Mouse (Mus musculus) central nervous system, embryonic 18 days (tissue): ENCODE measurements around the gene Pabpc4. TPM values are rescaled to one million over a fixed set of nuclear protein-coding genes. Genes with fewer than 3 reads are reported as not detected.

Source experiments
- polyA plus RNA-seq: library from polyadenylated mRNA; depleted of rRNA; stranded (reverse); fragments of >200 nt; gene quantifications from 2 replicates; pipeline ENCODE4 v1.2.3, GENCODE M21; 2012; rRNA removed

Pabpc4 gene
- polyA plus RNA-seq, result 61.8 and 64.0 TPM in 2 replicates

DNA sequence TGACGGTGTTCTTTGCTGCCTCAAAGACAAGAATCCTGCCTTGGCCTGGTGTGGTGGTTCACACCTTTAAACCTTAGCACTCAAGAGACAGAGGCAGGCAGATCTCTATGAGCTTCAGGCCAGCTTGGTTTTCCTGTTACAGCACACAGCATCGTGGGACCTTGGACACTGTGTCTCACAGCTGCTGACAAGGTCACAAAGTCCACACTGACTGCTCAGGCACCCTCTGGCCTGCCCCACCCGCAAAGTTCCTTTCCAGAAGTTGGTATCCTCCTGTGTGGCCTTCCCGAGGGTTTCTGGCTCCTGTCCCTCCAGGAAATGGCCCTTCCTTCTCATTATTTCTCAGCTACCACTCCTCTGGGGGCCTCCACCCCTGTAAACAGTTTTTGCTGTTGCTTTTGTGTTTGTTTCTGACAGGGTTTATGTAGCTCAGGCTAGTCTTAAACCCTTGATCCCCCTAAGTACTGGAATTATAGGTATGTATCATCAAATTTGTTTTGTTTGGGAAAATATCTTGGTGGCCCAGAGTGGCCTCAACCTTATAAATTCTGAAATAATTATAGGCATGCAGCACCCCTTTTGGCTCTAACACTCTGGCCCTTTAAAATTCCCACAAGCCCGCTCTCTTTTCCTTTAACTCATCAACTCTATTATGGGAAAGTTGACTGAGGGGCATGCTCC is at the start of gene Pabpc4:
TSS of gene Pabpc4 (plus strand) at position 631 of the 681 bp plus-strand sequence.

DNA sequence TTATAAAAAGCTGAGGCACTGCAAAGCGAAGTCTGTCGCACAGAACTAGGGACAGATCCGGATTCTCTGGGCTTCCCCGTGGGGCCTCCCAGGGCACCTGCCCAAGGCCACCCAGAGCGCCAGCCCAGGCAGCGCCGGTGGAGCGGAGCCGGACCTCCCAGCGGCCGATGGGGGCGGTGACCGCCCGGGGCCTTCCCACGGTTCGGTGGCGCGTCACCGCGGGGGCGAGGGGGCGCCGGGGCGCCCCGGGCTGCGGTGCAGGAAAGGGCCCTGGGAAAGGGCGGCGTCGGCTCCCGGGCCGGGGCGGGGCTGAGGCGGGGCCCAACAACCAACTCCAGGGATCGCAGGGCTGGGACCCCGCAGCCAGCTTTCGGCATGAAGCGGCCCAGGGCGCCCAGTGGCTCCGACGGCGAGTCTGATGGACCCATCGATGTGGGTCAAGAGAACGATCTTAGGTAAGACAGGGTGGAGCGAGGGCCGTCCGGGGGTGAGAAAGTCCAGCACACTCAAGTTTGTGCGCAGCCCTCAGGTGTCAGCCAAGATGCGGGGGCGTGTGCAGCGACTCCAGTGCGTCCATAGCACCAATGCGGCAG is 28.6 kb upstream of the Pabpc4 start, which contains the start of gene Heyl:
TSS of gene Heyl (plus strand) at position 65 of the 593 bp plus-strand sequence.

DNA sequence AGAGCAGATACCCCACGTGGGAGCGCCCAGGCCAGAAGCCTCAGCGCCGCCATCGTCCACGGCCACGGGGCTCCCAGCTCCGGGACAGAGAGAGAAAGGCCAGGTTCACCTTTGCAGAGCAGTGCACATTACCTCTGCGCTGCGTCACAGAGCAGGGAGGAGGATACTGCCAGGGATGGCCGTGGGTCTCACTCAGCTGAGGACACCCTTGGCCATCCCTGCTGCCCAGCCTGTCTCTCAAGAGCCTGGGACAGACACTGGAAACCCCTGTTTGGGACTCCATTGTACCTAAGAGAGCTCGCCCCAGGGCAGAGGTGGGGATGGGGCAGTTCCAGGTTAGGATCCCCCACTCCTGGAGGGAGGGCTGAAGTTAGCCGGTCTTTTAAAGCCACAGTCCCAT is 61.4 kb downstream of the Pabpc4 start, which contains the start of gene Oxct2a:
TSS of gene Oxct2a (minus strand) at position 101 of the 400 bp plus-strand sequence.

DNA sequence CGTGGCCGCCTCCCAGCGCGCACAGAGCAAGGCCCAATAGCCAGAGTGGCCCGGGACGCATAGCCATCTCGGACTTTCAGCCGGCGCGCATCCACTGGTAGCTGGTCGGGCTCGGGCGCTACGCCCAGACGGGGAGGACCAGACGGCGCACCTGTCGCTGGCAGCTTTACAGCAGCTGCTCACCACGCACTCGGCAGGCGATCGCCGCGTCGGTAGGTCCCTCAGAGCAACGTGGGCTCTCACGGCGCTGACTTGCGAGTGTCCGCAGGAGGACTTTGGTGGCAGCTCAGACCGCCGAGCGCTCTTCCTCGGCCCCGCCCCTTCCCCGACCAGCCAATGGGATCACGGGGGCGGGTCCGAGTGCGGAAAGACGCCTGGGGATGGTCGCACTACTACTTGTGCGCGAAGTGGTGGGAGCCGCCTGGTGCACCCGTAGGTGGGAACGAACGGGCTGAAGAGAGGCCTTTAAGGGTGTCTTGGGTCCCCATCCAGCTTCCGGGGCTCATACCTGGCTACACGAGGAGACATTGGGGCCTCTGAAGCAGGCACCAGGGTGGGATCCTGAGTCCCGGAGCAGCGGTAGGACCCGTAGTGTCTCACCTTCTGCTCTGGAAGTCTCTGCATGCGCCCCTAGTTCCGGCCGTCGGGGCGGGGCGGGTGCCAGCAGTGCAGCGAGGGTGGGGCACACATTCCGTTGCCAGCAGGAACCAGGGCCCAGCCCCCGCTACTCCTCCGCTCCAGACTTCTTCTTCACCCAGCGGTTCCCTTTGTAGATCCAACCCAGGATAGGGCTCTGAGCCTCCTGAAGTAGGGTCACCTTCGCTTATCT is 80.7 kb downstream of the Pabpc4 start, which contains the start of gene Bmp8a:
TSS of gene Bmp8a (minus strand) at position 611 of the 829 bp plus-strand sequence.

Other genes starting within 250 kb of the Pabpc4 start
- 20.3 and 21.2 TPM in 2 replicates for gene Trit1, start 245.8 kb upstream of the Pabpc4 start, polyA plus RNA-seq
- 1.1 and 1.2 TPM in 2 replicates for gene Bmp8b, start 157.2 kb upstream of the Pabpc4 start, polyA plus RNA-seq
- 0.75 and 0.82 TPM in 2 replicates for gene Oxct2b, start 146.1 kb upstream of the Pabpc4 start, polyA plus RNA-seq
- gene Ppie, start 122.4 kb upstream of the Pabpc4 start, polyA plus RNA-seq, result 32.5 and 33.4 TPM in 2 replicates
- 39.1 and 40.6 TPM in 2 replicates for gene Hpcal4, start 79.1 kb upstream of the Pabpc4 start, polyA plus RNA-seq
- gene Nt5c1a, start 60.8 kb upstream of the Pabpc4 start, polyA plus RNA-seq, result 0.36 and 0.39 TPM in 2 replicates
- 2.4 and 2.7 TPM in 2 replicates for gene Heyl, start 28.8 kb upstream of the Pabpc4 start, polyA plus RNA-seq
- 0.09 TPM in 1 of 2 replicates, not detected in the other for gene Oxct2a, start 61.3 kb downstream of the Pabpc4 start, polyA plus RNA-seq
- 0.33 and 0.89 TPM in 2 replicates for gene Bmp8a, start 80.9 kb downstream of the Pabpc4 start, polyA plus RNA-seq